9 mouse cellular contexts compared by ENCODE assay signal in the genomic region with DNA sequence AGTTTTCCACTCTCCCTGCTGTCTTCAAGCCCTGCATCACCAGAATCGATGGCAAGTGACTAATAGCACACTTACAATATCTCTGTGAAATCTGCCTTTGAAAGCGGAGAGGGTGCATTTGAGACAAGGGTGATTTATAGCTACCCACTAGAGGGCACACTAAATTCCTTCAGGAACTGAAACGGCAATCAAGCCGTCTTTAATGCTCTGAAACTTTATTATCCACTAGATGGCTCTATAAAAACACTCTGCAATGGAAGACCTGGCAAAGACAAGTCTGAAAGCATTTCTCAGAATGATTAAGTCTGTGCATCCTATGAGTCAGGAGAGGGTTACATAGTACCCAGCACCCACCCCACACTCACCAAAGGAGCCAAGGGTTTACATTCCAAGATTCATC. TPM values are rescaled to one million over a fixed set of nuclear protein-coding genes. Genes with fewer than 3 reads are reported as not detected.
DNase-seq lines count a peak whose midpoint lies in the region; TF ChIP-seq lines count a peak whose summit lies in the region.
"Had no signal": no experiment of that assay in that cellular context is flagged by ENCODE, and none has a peak within 500 bp of the region (broad histone marks: within the 10 kb centered on the region; RNA-seq: fewer than 3 reads in every experiment).

No protein-coding gene starts in this region.

- peak; percentile 39; the same call in 1 of the 2 replicates for TF ChIP-seq CTCF in lung, adult 2 months (IDR thresholded peaks at IDR 0.05; ENCODE audit: insufficient read depth, low read length)

- no peak overlapping the region for H3K4me3 ChIP-seq in lung, adult 2 months (replicated peaks; ENCODE audit: extremely low read depth, low read depth, low read length)
- H3K4me3 ChIP-seq: heart, embryonic 15.5 days had no signal

- 0 out of 2 replicates have a peak, but pooled peaks cover 2% of the 10 kb centered on the region for H3K4me1 ChIP-seq in lung, adult 2 months (ENCODE audit: control insufficient read depth, insufficient read depth, low read length)

- no peak for TF ChIP-seq POLR2A in lung, adult 2 months (IDR thresholded peaks at IDR 0.05; ENCODE audit: borderline replicate concordance, extremely low read depth, low read depth, low read length)

- 7% methylated on average over 4 of the region's 4 CpGs for WGBS in lung, adult 2 months

- 0 out of 2 replicates have a peak, but pooled peaks cover 2% of the 10 kb centered on the region for H3K36me3 ChIP-seq in splenic B cell, adult 2 months (ENCODE audit: control insufficient read depth, insufficient read depth, low read length, poor library complexity, severe bottlenecking)
- H3K36me3 ChIP-seq: heart, embryonic 15.5 days had no signal

- no peaks in the 10 kb centered on the region for H3K27me3 ChIP-seq in splenic B cell, adult 2 months (ENCODE audit: control insufficient read depth, insufficient read depth, low read length, poor library complexity, severe bottlenecking)
- H3K27me3 ChIP-seq: heart, embryonic 15.5 days had no signal

- intact Hi-C loops in left cerebral cortex, postnatal 4 days (cut with DNase I): loop anchor here (5.0 kb wide), 1 partner anchor 87 kb away; no protein-coding TSS in a partner anchor

- DNase-seq in left cerebral cortex, adult 11 months (ENCODE audit: low spot score): peak; percentile 50
- DNase-seq in left cerebral cortex, postnatal 4 days: no peak
- peak; percentile 86 for DNase-seq in NIH3T3 (ENCODE audit: low read depth)
- DNase-seq in embryo, embryonic 11 days: peak; percentile 67
- DNase-seq in hindlimb bud, embryonic 11.5 days (ENCODE audit: extremely low spot score, low read depth, low spot score): peak; percentile 30
- no peak for DNase-seq in lung, adult 2 months
- peak; percentile 58 for DNase-seq in splenic B cell, adult 2 months (ENCODE audit: low read depth, low spot score)
- DNase-seq in testis, postnatal 10 days (ENCODE audit: low spot score): no peak

RNA-seq across cellular contexts. Expression of gene Golim4, which starts 46.5 kb away (rescaled TPM):
- total RNA-seq in left cerebral cortex, postnatal 4 days (2021): 10 to 100 TPM; 20.6 to 21.9 TPM
- polyA plus RNA-seq in lung, adult 2 months (2012; rRNA removed): 35.2 and 40.3 TPM in 2 replicates

Comparison
In these comparisons a context has a peak if more than half of its experiments do, and no peak if none do; other contexts are left out.
1. DNase-seq: peak in left cerebral cortex, adult 11 months (single experiment), NIH3T3 (single experiment), embryo, embryonic 11 days (single experiment), hindlimb bud, embryonic 11.5 days (single experiment) and splenic B cell, adult 2 months (single experiment); none in left cerebral cortex, postnatal 4 days (single experiment), lung, adult 2 months (single experiment) and testis, postnatal 10 days (single experiment).